Mouse (Mus musculus): ENCODE results near the gene Npas3.

DNA sequence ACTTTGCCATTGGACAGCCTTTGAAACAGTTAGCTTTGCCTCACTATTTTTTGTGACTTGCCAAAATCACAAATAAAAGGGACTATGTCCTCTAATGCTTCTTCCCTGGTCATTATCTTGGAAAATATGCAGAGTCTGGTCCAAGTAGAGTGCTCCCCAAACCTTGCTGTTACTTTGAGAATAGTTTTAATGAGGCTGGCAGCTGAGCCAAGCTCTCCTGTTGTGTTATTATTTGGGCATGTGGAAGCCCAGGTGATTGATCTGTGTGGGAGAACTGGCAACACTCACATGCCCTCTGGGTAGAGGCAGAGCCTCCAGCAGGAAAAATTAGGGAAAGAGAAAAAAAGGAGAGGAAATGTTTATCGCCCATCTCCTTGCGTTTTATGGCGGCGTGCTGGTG is 500.9 kb downstream of the Npas3 start:
- no peak for TF ChIP-seq CTCF (IDR thresholded peaks at IDR 0.05)
- no peak for TF ChIP-seq POLR2A (IDR thresholded peaks at IDR 0.05; ENCODE audit: insufficient read depth, low read depth, low read length)

Measured in heart, adult 2 months (tissue).